ENCODE assay signal across 8 mouse cellular contexts in genomic region chr9:56843679-56844188, GRCm38 (mm10). TPM values are rescaled to one million over a fixed set of nuclear protein-coding genes. Genes with fewer than 3 reads are reported as not detected.
DNase-seq lines count a peak whose midpoint lies in the region; ATAC-seq lines count a peak whose summit lies in the region.

No protein-coding gene starts in this region.

- H3K27ac ChIP-seq in forebrain, embryonic 10.5 days = no peak overlapping the region
- no peak overlapping the region for H3K27ac ChIP-seq in forebrain, embryonic 16.5 days (ENCODE audit: low read length)

- no peaks in the 10 kb centered on the region for H3K36me3 ChIP-seq in forebrain, embryonic 10.5 days (replicated peaks)
- no peaks in the 10 kb centered on the region for H3K36me3 ChIP-seq in forebrain, embryonic 16.5 days (ENCODE audit: control insufficient read depth, insufficient read depth)

- peak; percentile 58 for DNase-seq in forebrain, embryonic 10.5 days (ENCODE audit: extremely low spot score, low spot score)
- DNase-seq in adrenal gland, postnatal 10 days = peak; percentile 85
- peak; percentile 65 for DNase-seq in embryo, embryonic 11.5 days (ENCODE audit: low read depth, low spot score)
- DNase-seq in heart, postnatal 14 days = peak; percentile 77 to 85
- DNase-seq in layer of hippocampus, adult 11-12 months (ENCODE audit: low spot score) = peak; percentile 78
- DNase-seq in lung, postnatal 10 days = peak; percentile 86
- DNase-seq in right cerebral cortex, postnatal 4 days = peak; percentile 66

- no peak overlapping the region for H3K9ac ChIP-seq in forebrain, embryonic 16.5 days (replicated peaks; ENCODE audit: low read depth, low read length)

- no peaks in the 10 kb centered on the region for H3K9me3 ChIP-seq in forebrain, embryonic 10.5 days
- H3K9me3 ChIP-seq in forebrain, embryonic 16.5 days (ENCODE audit: control insufficient read depth, low read length) = no peaks in the 10 kb centered on the region

- no peak for ATAC-seq in forebrain, embryonic 16.5 days

- H3K4me3 ChIP-seq in forebrain, embryonic 10.5 days = no peak overlapping the region
- no peak overlapping the region for H3K4me3 ChIP-seq in forebrain, embryonic 16.5 days (replicated peaks; ENCODE audit: low read length)

- no peak overlapping the region for H3K4me2 ChIP-seq in forebrain, embryonic 16.5 days (ENCODE audit: low read length)

- peaks cover 25% of the 10 kb centered on the region for H3K27me3 ChIP-seq in forebrain, embryonic 10.5 days (ENCODE audit: poor library complexity, severe bottlenecking)
- no peaks in the 10 kb centered on the region for H3K27me3 ChIP-seq in forebrain, embryonic 16.5 days (replicated peaks; ENCODE audit: control insufficient read depth, insufficient read depth, low read length)

- peaks cover 16% of the 10 kb centered on the region for H3K4me1 ChIP-seq in forebrain, embryonic 10.5 days
- H3K4me1 ChIP-seq in forebrain, embryonic 16.5 days (replicated peaks; ENCODE audit: control insufficient read depth, insufficient read depth, low read length) = peaks cover 24% of the 10 kb centered on the region

- 42% methylated on average over 7 of the region's 7 CpGs for WGBS in forebrain, embryonic 10.5 days
- WGBS in forebrain, embryonic 16.5 days = 35% methylated on average over 7 of the region's 7 CpGs

- intact Hi-C loops in heart, postnatal 14 days (cut with DNase I) = loop anchor here (1.0 kb wide), 1 partner anchor 46 kb away; no protein-coding TSS in a partner anchor

RNA-seq across cellular contexts. Expression of gene Odf3l1, which starts 20.7 kb away (rescaled TPM):
- not detected in 2 replicates for polyA plus RNA-seq in forebrain, embryonic 10.5 days (2016; fragmentation: Nextera tagmentation; extraction: Ambion mirVana)
- not detected in 2 replicates for polyA plus RNA-seq in forebrain, embryonic 16.5 days (2015; fragmentation: Nextera tagmentation; extraction: Ambion mirVana)
- 1 to 10 TPM; 2.0 to 3.2 TPM for total RNA-seq in adrenal gland, postnatal 10 days (2021)
- not detected for total RNA-seq in heart, postnatal 14 days (2021)

RNA-seq across cellular contexts. Expression of gene Cspg4, which starts 21.1 kb away (rescaled TPM):
- 0.88 and 1.1 TPM in 2 replicates for polyA plus RNA-seq in forebrain, embryonic 10.5 days (2016; fragmentation: Nextera tagmentation; extraction: Ambion mirVana)
- 7.2 and 8.0 TPM in 2 replicates for polyA plus RNA-seq in forebrain, embryonic 16.5 days (2015; fragmentation: Nextera tagmentation; extraction: Ambion mirVana)
- 10 to 100 TPM; 14.8 to 20.7 TPM for total RNA-seq in adrenal gland, postnatal 10 days (2021)
- total RNA-seq in heart, postnatal 14 days (2021) = 10 to 100 TPM; 26.1 to 28.4 TPM

RNA-seq across cellular contexts. Expression of gene Lingo1, which starts 47.5 kb away (rescaled TPM):
- 0.74 and 0.77 TPM in 2 replicates for polyA plus RNA-seq in forebrain, embryonic 10.5 days (2016; fragmentation: Nextera tagmentation; extraction: Ambion mirVana)
- 39.0 and 45.0 TPM in 2 replicates for polyA plus RNA-seq in forebrain, embryonic 16.5 days (2015; fragmentation: Nextera tagmentation; extraction: Ambion mirVana)
- total RNA-seq in adrenal gland, postnatal 10 days (2021) = 1 to 10 TPM; 2.6 to 5.1 TPM
- 1 to 10 TPM; 1.4 TPM for total RNA-seq in heart, postnatal 14 days (2021)
